Mouse (Mus musculus) liver, embryonic 13.5 days (tissue): ENCODE data around the gene Abracl. TPM values are rescaled to one million over a fixed set of nuclear protein-coding genes. Genes with fewer than 3 reads are reported as not detected.
A peak's percentile ranks its signal among the peaks of the same experiment; 100 is the strongest.

Experiments
- ATAC-seq: fragments of 200-750 bp; cut with Nextera tagmentation; 2 replicates; pipeline ENCODE4 v1.8.0; 2017; ENCODE audit warnings: low read depth, mild to moderate bottlenecking, moderate number of reproducible peaks, moderate library complexity
- DNase-seq: peaks from one replicate; pipeline ENCODE4 v3.0.0; 2022
- H3K27ac ChIP-seq: fragments of 300-500 bp; sonication (generic); 2 replicates; pipeline ENCODE4 v1.5.1; 2015; ENCODE audit warnings: moderate library complexity, mild to moderate bottlenecking, inconsistent platforms
- H3K27me3 ChIP-seq: fragments of 300-500 bp; sonication (generic); 2 replicates; pipeline ENCODE4 v1.6.1; 2015; ENCODE audit warnings: mild to moderate bottlenecking, inconsistent platforms
- H3K36me3 ChIP-seq: fragments of 300-500 bp; sonication (generic); 2 replicates; pipeline ENCODE4 v1.6.1; 2015; ENCODE audit warnings: mild to moderate bottlenecking, inconsistent platforms
- H3K4me1 ChIP-seq: fragments of 300-500 bp; sonication (generic); replicated peaks from 2 replicates; pipeline ENCODE4 v1.6.1; 2015; ENCODE audit warnings: inconsistent platforms
- H3K4me2 ChIP-seq: fragments of 300-500 bp; sonication (generic); 2 replicates; pipeline ENCODE4 v1.6.1; 2015; ENCODE audit warnings: inconsistent platforms, mild to moderate bottlenecking, moderate library complexity
- H3K4me3 ChIP-seq: fragments of 300-500 bp; sonication (generic); replicated peaks from 2 replicates; pipeline ENCODE4 v1.5.1; 2015; ENCODE audit warnings: mild to moderate bottlenecking, inconsistent platforms
- H3K9ac ChIP-seq: fragments of 300-500 bp; sonication (generic); 2 replicates; pipeline ENCODE4 v1.6.1; 2015; ENCODE audit warnings: mild to moderate bottlenecking, inconsistent platforms
- H3K9me3 ChIP-seq: fragments of 300-500 bp; sonication (generic); replicated peaks from 2 replicates; pipeline ENCODE4 v1.6.1; 2016; ENCODE audit warnings: inconsistent platforms
- WGBS: fragments of 180-500 bp; shearing (Covaris S2); methylation state at CpG from one replicate; pipeline ENCODE4 v1.1.7; 2015; ENCODE audit not compliant: insufficient replicate concordance; 5-methylcytosine and 5-hydroxymethylcytosine counted together
- polyA plus RNA-seq: library from polyadenylated mRNA; unstranded; fragments of >200 nt; fragmentation: Nextera tagmentation; extraction: Ambion mirVana; gene quantifications from 2 replicates; pipeline ENCODE4 v1.2.1, GENCODE M21; 2015

Abracl gene
- polyA plus RNA-seq, 1 experiment from 2014 or later = 73.0 TPM

- Histone ChIP-seq H3K9ac (peak overlapping the region; percentile 87), H3K27ac (peak overlapping the region; percentile 85), H3K36me3 (peaks cover 15% of the 10 kb centered on the region), H3K27me3 (no peaks in the 10 kb centered on the region), H3K4me1 (peaks cover 18% of the 10 kb centered on the region), H3K9me3 (no peaks in the 10 kb centered on the region), H3K4me3 (peak overlapping the region; percentile 77), H3K4me2 (peak overlapping the region; percentile 88)
- ATAC-seq = no peak
- no peak for DNase-seq
- WGBS = 40% methylated on average over 14 of the region's 14 CpGs
These were observed 1.3 kb downstream of the Abracl start for GRCm38 (mm10) chr10:18021576-18022311.

DNA sequence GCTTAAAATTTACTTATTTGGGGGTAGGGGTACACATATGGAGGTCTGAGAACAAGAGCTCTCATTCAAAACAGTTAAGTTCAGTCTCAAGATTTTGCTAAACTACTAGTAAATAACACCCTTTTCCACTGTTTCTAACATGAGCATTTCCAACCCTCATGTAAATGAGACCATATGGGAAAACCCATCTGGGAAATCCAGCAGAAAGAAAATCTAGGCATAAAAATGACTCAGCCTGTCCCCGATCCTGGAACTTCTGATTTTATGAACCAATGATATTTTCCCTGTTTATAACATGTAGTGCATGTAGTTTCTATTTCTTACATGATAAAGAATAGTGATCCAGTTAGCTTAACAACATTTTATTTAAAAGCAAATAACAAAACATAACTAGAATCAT, 2.2 kb downstream of the Abracl start:
- 87% methylated on average over 1 of the region's 1 CpGs for WGBS
- ATAC-seq (no peak), DNase-seq (no peak)
- Histone ChIP-seq H3K4me1 (peaks cover 18% of the 10 kb centered on the region), H3K27ac (no peak overlapping the region), H3K9ac (no peak overlapping the region), H3K4me3 (no peak overlapping the region), H3K36me3 (peaks cover 18% of the 10 kb centered on the region), H3K4me2 (no peak overlapping the region), H3K27me3 (no peaks in the 10 kb centered on the region), H3K9me3 (no peaks in the 10 kb centered on the region)

- Histone ChIP-seq H3K9ac (no peak overlapping the region), H3K36me3 (peaks cover 18% of the 10 kb centered on the region), H3K4me3 (no peak overlapping the region), H3K27ac (no peak overlapping the region), H3K4me1 (peaks cover 18% of the 10 kb centered on the region), H3K9me3 (no peaks in the 10 kb centered on the region), H3K27me3 (no peaks in the 10 kb centered on the region), H3K4me2 (no peak overlapping the region)
- WGBS = 81% methylated on average over 7 of the region's 7 CpGs
- DNase-seq = no peak
- no peak for ATAC-seq
These were observed 2.6 kb downstream of the Abracl start for GRCm38 (mm10) chr10:18020443-18020842.

- H3K4me3 ChIP-seq = no peak overlapping the region
- no peak overlapping the region for H3K9ac ChIP-seq
- peaks cover 15% of the 10 kb centered on the region for H3K36me3 ChIP-seq
- no peak for ATAC-seq
- H3K27me3 ChIP-seq = no peaks in the 10 kb centered on the region
- no peaks in the 10 kb centered on the region for H3K9me3 ChIP-seq
- H3K27ac ChIP-seq = no peak overlapping the region
- no peak overlapping the region for H3K4me2 ChIP-seq
- 80% methylated on average over 5 of the region's 5 CpGs for WGBS
- no peak for DNase-seq
- no peaks in the 10 kb centered on the region for H3K4me1 ChIP-seq
These were observed 11.3 kb downstream of the Abracl start for GRCm38 (mm10) chr10:18011761-18012160.

GRCm38 (mm10) chr10:18009744-18010143, 13.3 kb downstream of the Abracl start:
- Histone ChIP-seq H3K36me3 (peaks cover 12% of the 10 kb centered on the region; the same call in 1 of the 2 replicates), H3K9ac (no peak overlapping the region), H3K27me3 (no peaks in the 10 kb centered on the region), H3K27ac (no peak overlapping the region), H3K4me3 (no peak overlapping the region), H3K4me2 (no peak overlapping the region), H3K9me3 (no peaks in the 10 kb centered on the region), H3K4me1 (no peaks in the 10 kb centered on the region)
- ATAC-seq (no peak), DNase-seq (no peak)
- 58% methylated on average over 1 of the region's 1 CpGs for WGBS

DNA sequence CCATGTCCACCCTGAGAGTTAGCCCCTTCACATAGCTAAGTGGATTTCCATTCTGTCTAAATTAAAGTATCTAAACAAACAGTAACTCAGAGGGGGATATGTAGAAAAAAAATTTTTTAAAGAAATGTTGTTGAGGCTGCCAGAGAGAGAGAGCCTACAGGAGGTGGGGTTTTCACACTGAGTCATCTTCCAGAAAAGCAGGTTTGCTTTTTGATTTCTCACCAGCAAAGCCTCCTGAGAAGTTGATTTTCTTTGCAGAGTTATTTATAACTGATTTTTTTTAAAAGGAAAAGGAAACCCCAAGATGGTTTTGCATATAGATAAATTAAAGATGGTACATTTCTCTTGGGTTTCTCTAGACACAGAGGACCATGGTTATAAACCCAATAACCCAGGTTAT, 15.0 kb downstream of the Abracl start:
- DNase-seq (no peak), ATAC-seq (no peak)
- no peak overlapping the region for H3K4me3 ChIP-seq
- no peaks in the 10 kb centered on the region for H3K9me3 ChIP-seq
- H3K27ac ChIP-seq = no peak overlapping the region
- H3K4me2 ChIP-seq = no peak overlapping the region
- H3K36me3 ChIP-seq = 0 out of 2 replicates have a peak, but pooled peaks cover 6% of the 10 kb centered on the region
- H3K9ac ChIP-seq = no peak overlapping the region
- no peaks in the 10 kb centered on the region for H3K4me1 ChIP-seq
- H3K27me3 ChIP-seq = no peaks in the 10 kb centered on the region

DNA sequence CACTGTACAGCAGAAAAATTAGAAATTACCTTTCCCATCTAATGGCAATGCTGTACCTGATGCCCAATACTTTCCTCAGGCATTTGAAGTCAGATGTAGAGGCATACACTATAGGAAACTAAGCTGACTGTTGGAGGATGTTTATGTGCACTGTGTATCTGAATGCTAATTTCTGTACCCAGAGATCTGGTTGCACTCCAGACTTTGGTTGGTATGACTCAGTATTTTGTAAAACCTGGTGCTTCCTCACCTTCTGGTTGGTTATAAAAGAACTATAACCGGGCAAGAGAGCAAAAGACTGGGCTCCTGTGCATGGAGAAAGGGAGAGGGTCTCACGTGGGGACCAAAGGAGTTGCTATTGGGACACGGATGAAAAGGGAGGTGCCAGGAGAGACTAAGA, 15.8 kb downstream of the Abracl start:
- WGBS = 64% methylated on average over 3 of the region's 3 CpGs
- H3K27me3 ChIP-seq = no peaks in the 10 kb centered on the region

DNA sequence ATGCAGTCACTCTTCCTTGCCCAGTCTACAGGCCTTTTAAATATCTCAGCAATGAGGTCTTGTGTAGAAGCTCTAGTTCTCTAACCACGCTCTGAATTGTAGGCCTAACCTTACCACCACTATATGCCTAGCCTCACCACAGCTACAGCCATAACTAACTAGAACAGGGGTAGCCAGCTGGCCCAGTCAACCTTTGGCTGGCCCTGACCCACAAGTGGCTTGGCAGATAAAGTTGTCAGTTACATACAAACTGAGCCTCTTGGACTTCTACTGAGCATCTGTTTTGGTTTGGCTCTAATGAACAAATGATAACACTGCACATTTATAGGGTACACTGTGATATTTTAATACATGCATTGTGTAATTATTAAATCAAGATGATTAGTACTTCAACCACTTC, 16.3 kb downstream of the Abracl start:
- Histone ChIP-seq H3K9me3 (no peaks in the 10 kb centered on the region), H3K27me3 (no peaks in the 10 kb centered on the region), H3K27ac (no peak overlapping the region), H3K36me3 (0 out of 2 replicates have a peak, but pooled peaks cover 6% of the 10 kb centered on the region), H3K4me2 (no peak overlapping the region), H3K4me3 (no peak overlapping the region), H3K4me1 (no peaks in the 10 kb centered on the region), H3K9ac (no peak overlapping the region)
- DNase-seq (no peak), ATAC-seq (no peak)
- WGBS = 48% methylated on average over 1 of the region's 1 CpGs

More for the DNA sequence above, 15.8 kb downstream of the Abracl start:
- Histone ChIP-seq H3K36me3 (0 out of 2 replicates have a peak, but pooled peaks cover 6% of the 10 kb centered on the region), H3K9me3 (no peaks in the 10 kb centered on the region), H3K27ac (no peak overlapping the region), H3K4me2 (no peak overlapping the region), H3K4me1 (no peaks in the 10 kb centered on the region), H3K4me3 (no peak overlapping the region), H3K9ac (no peak overlapping the region)
- ATAC-seq = no peak
- DNase-seq = no peak

- Histone ChIP-seq H3K36me3 (0 out of 2 replicates have a peak, but pooled peaks cover 1% of the 10 kb centered on the region), H3K4me1 (no peaks in the 10 kb centered on the region), H3K27ac (no peak overlapping the region), H3K27me3 (no peaks in the 10 kb centered on the region), H3K9ac (no peak overlapping the region), H3K9me3 (no peaks in the 10 kb centered on the region), H3K4me3 (no peak overlapping the region), H3K4me2 (no peak overlapping the region)
- ATAC-seq = no peak
- WGBS = 60% methylated on average over 7 of the region's 7 CpGs
- no peak for DNase-seq
These were observed 17.7 kb downstream of the Abracl start for GRCm38 (mm10) chr10:18005136-18005955.

- DNase-seq = no peak
- Histone ChIP-seq H3K27ac (no peak overlapping the region), H3K36me3 (no peaks in the 10 kb centered on the region), H3K27me3 (no peaks in the 10 kb centered on the region), H3K4me2 (no peak overlapping the region), H3K4me1 (no peaks in the 10 kb centered on the region), H3K9ac (no peak overlapping the region), H3K9me3 (no peaks in the 10 kb centered on the region), H3K4me3 (no peak overlapping the region)
- 69% methylated on average over 12 of the region's 12 CpGs for WGBS
- no peak for ATAC-seq
These were observed 19.0 kb downstream of the Abracl start for GRCm38 (mm10) chr10:18003966-18004637.

DNA sequence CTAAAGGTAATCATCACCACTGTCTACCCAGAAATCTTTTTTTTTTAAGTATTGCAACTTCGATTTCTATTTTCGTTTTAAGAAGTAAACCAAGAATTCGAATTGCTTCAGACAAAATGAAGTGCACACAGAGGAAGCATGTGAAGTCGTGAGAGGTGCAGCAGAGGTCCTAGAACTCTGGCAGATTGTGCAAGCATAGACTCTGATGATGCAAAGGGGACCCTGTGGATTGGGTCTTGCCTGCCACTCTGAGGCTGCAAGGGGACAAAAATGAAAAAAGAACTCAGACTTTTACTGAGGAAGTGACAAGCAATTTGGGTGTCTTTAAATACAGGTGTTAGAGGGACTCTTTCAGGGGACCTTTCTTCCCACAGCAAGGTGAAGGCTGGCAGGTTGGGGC, 32.5 kb downstream of the Abracl start:
- no peaks in the 10 kb centered on the region for H3K27me3 ChIP-seq
- H3K4me2 ChIP-seq = no peak overlapping the region
- no peak overlapping the region for H3K27ac ChIP-seq
- DNase-seq (no peak), ATAC-seq (no peak)
- WGBS = 50% methylated on average over 4 of the region's 4 CpGs
- H3K9ac ChIP-seq = no peak overlapping the region
- no peaks in the 10 kb centered on the region for H3K4me1 ChIP-seq
- no peaks in the 10 kb centered on the region for H3K36me3 ChIP-seq
- no peaks in the 10 kb centered on the region for H3K9me3 ChIP-seq
- no peak overlapping the region for H3K4me3 ChIP-seq
